Mouse (Mus musculus) 416B (cell line): Measurements from ENCODE around the gene Rangrf.
"Not testable (repeated sequence)": the region's sequence is repeated elsewhere in the genome, so short reads cannot be mapped to it uniquely, and the experiment has no call there.

Source experiments
- DNase-seq: peaks from one replicate; pipeline ENCODE4 v3.0.0; 2011; ENCODE audit warnings: low read depth

Rangrf gene

GRCm38 (mm10) chr11:68979320-68979733, 4.3 kb upstream of the Rangrf start:
- DNase-seq: peak; percentile 90

GRCm38 (mm10) chr11:68975601-68976000, 616 bp upstream of the Rangrf start:
- DNase-seq: no peak

- no peak for DNase-seq
Observed at GRCm38 (mm10) chr11:68974059-68974450, 930 bp downstream of the Rangrf start.

GRCm38 (mm10) chr11:68973250-68974058, 1.5 kb downstream of the Rangrf start:
- not testable (repeated sequence) for DNase-seq

GRCm38 (mm10) chr11:68970232-68970631, 4.8 kb downstream of the Rangrf start:
- DNase-seq: no peak

GRCm38 (mm10) chr11:68968752-68969151, 6.2 kb downstream of the Rangrf start:
- no peak for DNase-seq

GRCm38 (mm10) chr11:68967337-68968282, 7.4 kb downstream of the Rangrf start, which contains the start of gene Slc25a35:
Gene Slc25a35 (plus strand): TSS chr11:68968131.
- DNase-seq: peak; percentile 91

- DNase-seq: no peak
Observed at GRCm38 (mm10) chr11:68966554-68966953, 8.4 kb downstream of the Rangrf start.

GRCm38 (mm10) chr11:68965845-68966244, 9.1 kb downstream of the Rangrf start:
- peak; percentile 88 for DNase-seq

GRCm38 (mm10) chr11:68965050-68965449, 9.9 kb downstream of the Rangrf start:
- DNase-seq: peak; percentile 35

- no peak for DNase-seq
Observed at GRCm38 (mm10) chr11:68963405-68963804, 11.6 kb downstream of the Rangrf start.

- DNase-seq: not testable (repeated sequence)
Observed at GRCm38 (mm10) chr11:68962159-68962558, 12.8 kb downstream of the Rangrf start.

GRCm38 (mm10) chr11:68961596-68961995, 13.4 kb downstream of the Rangrf start:
- peak; percentile 47 for DNase-seq

- DNase-seq: no peak
Observed at GRCm38 (mm10) chr11:68957971-68958370, 17.0 kb downstream of the Rangrf start.

GRCm38 (mm10) chr11:68957308-68957707, 17.7 kb downstream of the Rangrf start, which contains the start of gene Arhgef15:
Gene Arhgef15 (minus strand): TSS chr11:68957480.
- no peak for DNase-seq

GRCm38 (mm10) chr11:68956697-68957096, 18.3 kb downstream of the Rangrf start:
- DNase-seq: no peak

- DNase-seq: no peak
Observed at GRCm38 (mm10) chr11:68956107-68956506, 18.9 kb downstream of the Rangrf start.

- DNase-seq: no peak
Observed at GRCm38 (mm10) chr11:68955473-68955872, 19.5 kb downstream of the Rangrf start.

GRCm38 (mm10) chr11:68954408-68954807, 20.6 kb downstream of the Rangrf start:
- DNase-seq: no peak

- DNase-seq: no peak
Observed at GRCm38 (mm10) chr11:68953903-68954302, 21.1 kb downstream of the Rangrf start.

- DNase-seq: no peak
Observed at GRCm38 (mm10) chr11:68947542-68947993, 27.4 kb downstream of the Rangrf start.

GRCm38 (mm10) chr11:68946806-68947440, 28.1 kb downstream of the Rangrf start:
- peak; percentile 25 for DNase-seq
